Mouse (Mus musculus) cerebellum, adult 2 months (tissue): ENCODE measurements around the gene Cog2.

Source experiments
- CTCF ChIP-seq: fragments of 200-500 bp; IDR thresholded peaks from 2 replicates; pipeline ENCODE4 v1.5.1; 2011; ENCODE audit warnings: low read depth, mild to moderate bottlenecking, control low read depth, low read length, moderate library complexity, borderline replicate concordance; ENCODE audit not compliant: insufficient read depth
- POLR2A ChIP-seq: fragments of 200-500 bp; IDR thresholded peaks from 2 replicates; pipeline ENCODE4 v1.6.1; 2011; ENCODE audit warnings: low read length, control low read depth, borderline replicate concordance; ENCODE audit not compliant: insufficient read depth

DNA sequence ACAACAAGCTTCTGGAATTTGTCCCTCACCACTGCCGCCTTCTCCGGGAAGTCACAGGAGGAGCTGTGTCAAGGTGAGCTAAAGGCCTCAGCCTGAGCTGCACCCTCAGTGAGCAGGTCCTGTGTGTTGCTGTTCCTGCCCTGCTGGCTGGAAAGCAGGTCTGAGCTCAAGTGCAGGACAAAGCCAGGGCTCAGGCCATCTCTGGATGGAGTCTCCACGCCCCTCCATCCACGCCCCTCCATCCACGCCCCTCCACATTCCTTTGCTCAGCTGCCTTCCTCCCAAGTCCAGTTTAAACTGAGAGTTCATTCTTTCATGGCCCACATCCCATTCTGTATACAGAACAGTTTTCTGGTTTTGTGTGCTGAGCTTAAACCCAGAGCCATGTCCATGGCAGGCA, 14.9 kb downstream of the Cog2 start:
- TF ChIP-seq POLR2A = no peak
- TF ChIP-seq CTCF = no peak
